Mouse (Mus musculus) hindbrain, embryonic 16.5 days (tissue): ENCODE measurements around the gene Reep6. TPM values are rescaled to one million over a fixed set of nuclear protein-coding genes. Genes with fewer than 3 reads are reported as not detected.
A peak's percentile ranks its signal among the peaks of the same experiment; 100 is the strongest.

Source experiments
- ATAC-seq: fragments of 200-750 bp; cut with Nextera tagmentation; 2 replicates; pipeline ENCODE4 v1.8.0; 2017; ENCODE audit warnings: moderate TSS enrichment, moderate library complexity
- H3K27ac ChIP-seq: fragments of 300-500 bp; sonication (generic); 2 replicates; pipeline ENCODE4 v1.5.1; 2014; ENCODE audit warnings: low read depth, mild to moderate bottlenecking, control low read depth, low read length, moderate library complexity
- H3K27me3 ChIP-seq: fragments of 300-500 bp; sonication (generic); replicated peaks from 2 replicates; pipeline ENCODE4 v1.6.1; 2014; ENCODE audit warnings: low read length; ENCODE audit not compliant: control insufficient read depth, insufficient read depth
- H3K36me3 ChIP-seq: fragments of 300-500 bp; sonication (generic); 2 replicates; pipeline ENCODE4 v1.6.1; 2014; ENCODE audit warnings: mild to moderate bottlenecking, low read length, moderate library complexity, mixed read lengths; ENCODE audit not compliant: control insufficient read depth, insufficient read depth
- H3K4me1 ChIP-seq: fragments of 300-500 bp; sonication (generic); 2 replicates; pipeline ENCODE4 v1.6.1; 2014; ENCODE audit warnings: low read depth, low read length; ENCODE audit not compliant: control insufficient read depth, insufficient read depth
- H3K4me2 ChIP-seq: fragments of 300-500 bp; sonication (generic); 2 replicates; pipeline ENCODE4 v1.6.1; 2014; ENCODE audit warnings: mild to moderate bottlenecking, low read length, control low read depth, moderate library complexity
- H3K4me3 ChIP-seq: fragments of 300-500 bp; sonication (generic); 2 replicates; pipeline ENCODE4 v1.5.1; 2014; ENCODE audit warnings: mild to moderate bottlenecking, low read length, control low read depth, moderate library complexity
- H3K9ac ChIP-seq: fragments of 300-500 bp; sonication (generic); 2 replicates; pipeline ENCODE4 v1.6.1; 2014; ENCODE audit warnings: low read depth, mild to moderate bottlenecking, control low read depth, low read length, moderate library complexity
- H3K9me3 ChIP-seq: fragments of 300-500 bp; sonication (generic); 2 replicates; pipeline ENCODE4 v1.6.1; 2014; ENCODE audit warnings: mild to moderate bottlenecking, low read length, moderate library complexity; ENCODE audit not compliant: control insufficient read depth
- WGBS: fragments of 180-500 bp; shearing (Covaris S2); extraction: QIAGEN DNeasy Blood & Tissue Kit; methylation state at CpG from one replicate; pipeline ENCODE4 v1.1.7; 2014; 5-methylcytosine and 5-hydroxymethylcytosine counted together
- microRNA-seq: library from miRNA; unstranded; fragments of <30 nt; microRNA quantifications from one replicate; pipeline ENCODE4, GENCODE M21; 2017
- polyA plus RNA-seq: library from polyadenylated mRNA; unstranded; fragments of >200 nt; fragmentation: Nextera tagmentation; extraction: Ambion mirVana; gene quantifications from 2 replicates; pipeline ENCODE4 v1.2.1, GENCODE M21; 2015

Reep6 gene
- polyA plus RNA-seq, 1 experiment from 2014 or later, result 7.5 TPM

DNA sequence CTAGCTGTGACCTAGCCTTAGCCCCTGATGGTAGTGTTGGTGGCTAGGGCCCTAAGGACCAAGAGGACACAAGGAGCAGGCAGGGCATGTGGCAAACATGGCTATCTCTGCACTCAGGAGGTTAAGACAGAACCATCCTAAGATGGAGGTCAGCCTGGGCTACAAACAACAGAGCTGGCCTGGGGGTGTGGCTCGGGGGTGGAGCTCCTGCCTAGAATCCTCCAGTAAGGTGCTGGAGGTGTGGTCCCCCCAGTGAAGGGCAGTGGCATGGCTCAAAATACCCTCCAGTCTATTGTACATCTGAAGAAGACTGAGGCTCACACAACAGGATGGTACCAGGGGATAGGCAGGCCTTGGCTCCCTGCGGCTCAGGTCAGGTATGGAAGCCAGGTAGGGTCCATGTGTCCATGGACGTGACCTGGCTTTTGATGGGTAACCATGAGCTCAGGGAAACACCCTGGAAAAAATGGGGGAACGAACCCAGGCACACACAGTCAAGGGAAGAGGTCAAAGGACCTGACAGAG lies 54.4 kb downstream of the Reep6 start:
- ATAC-seq, result no peak
- H3K36me3 ChIP-seq, result peaks cover 29% of the 10 kb centered on the region

DNA sequence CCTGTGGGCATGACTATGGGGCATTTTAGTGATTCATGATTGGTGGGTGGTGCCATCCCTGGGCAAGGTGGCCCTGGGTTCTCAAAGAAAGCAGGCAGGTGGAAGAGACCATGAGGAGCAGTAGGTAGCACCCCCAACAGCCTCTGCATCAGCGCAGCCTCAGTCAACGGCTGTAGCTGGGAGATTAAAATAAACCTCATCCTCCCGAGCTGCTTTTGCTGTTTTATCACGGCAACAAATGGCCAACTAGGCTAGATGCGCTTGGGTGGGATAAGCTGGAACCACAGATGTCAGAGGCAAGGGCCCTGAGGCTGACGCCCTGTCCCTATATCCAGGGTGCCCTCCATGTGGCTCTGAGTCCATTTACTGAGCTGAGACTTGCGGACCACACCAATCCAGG lies 55.0 kb downstream of the Reep6 start:
- Histone ChIP-seq H3K27ac (peak overlapping the region; percentile 95), H3K4me2 (peak overlapping the region; percentile 97), H3K36me3 (peaks cover 26% of the 10 kb centered on the region), H3K4me1 (peaks cover 36% of the 10 kb centered on the region), H3K9me3 (no peaks in the 10 kb centered on the region), H3K27me3 (no peaks in the 10 kb centered on the region), H3K9ac (peak overlapping the region; percentile 99), H3K4me3 (peak overlapping the region; percentile 93)
- WGBS, result 50% methylated on average over 7 of the region's 7 CpGs
- no peak for ATAC-seq

More for the DNA sequence above, 54.4 kb downstream of the Reep6 start:
- Histone ChIP-seq H3K4me3 (peak overlapping the region; percentile 93), H3K4me1 (peaks cover 36% of the 10 kb centered on the region), H3K27ac (peak overlapping the region; percentile 95; the same call in 1 of the 2 replicates), H3K9me3 (no peaks in the 10 kb centered on the region), H3K27me3 (no peaks in the 10 kb centered on the region), H3K9ac (peak overlapping the region; percentile 99), H3K4me2 (peak overlapping the region; percentile 97)
- 78% methylated on average over 4 of the region's 4 CpGs for WGBS

DNA sequence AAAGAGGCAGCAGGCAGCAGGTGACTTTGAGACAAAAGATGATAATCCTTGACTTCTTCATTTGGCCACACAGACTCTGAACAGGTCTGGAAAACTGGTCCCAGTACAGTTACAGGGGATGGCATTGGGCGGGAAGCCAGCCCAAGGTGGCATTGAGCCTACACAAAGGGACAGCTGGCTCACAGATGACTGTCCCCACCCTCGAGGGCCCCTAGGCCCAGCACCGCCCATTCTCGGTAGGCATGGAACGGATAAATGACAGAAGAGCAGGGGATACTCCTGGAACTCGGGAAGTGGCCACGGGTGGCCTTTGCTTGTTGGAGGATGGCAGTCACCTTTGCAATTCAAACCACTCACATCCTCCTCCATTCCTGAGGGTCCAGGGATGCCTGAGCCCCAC lies 55.6 kb downstream of the Reep6 start:
- H3K4me2 ChIP-seq, result peak overlapping the region; percentile 97
- 2% methylated on average over 7 of the region's 7 CpGs for WGBS
- H3K27me3 ChIP-seq, result no peaks in the 10 kb centered on the region
- H3K4me3 ChIP-seq, result peak overlapping the region; percentile 93
- no peaks in the 10 kb centered on the region for H3K9me3 ChIP-seq
- H3K4me1 ChIP-seq, result peaks cover 36% of the 10 kb centered on the region
- ATAC-seq, result peak; percentile 12; the same call in 1 of the 2 replicates
- peaks cover 23% of the 10 kb centered on the region for H3K36me3 ChIP-seq
- peak overlapping the region; percentile 99 for H3K9ac ChIP-seq
- H3K27ac ChIP-seq, result peak overlapping the region; percentile 95

Small RNA genes lying within 50 kb of the gene (microRNA-seq; reads per million reads assigned to microRNA genes)
- not detected for gene Gm22721

Other genes starting within 250 kb of the Reep6 start
- gene Sbno2, start 224.4 kb upstream of the Reep6 start, polyA plus RNA-seq, result 10.3 and 13.0 TPM in 2 replicates
- gene Stk11, start 214.2 kb upstream of the Reep6 start, polyA plus RNA-seq, result 17.7 and 18.3 TPM in 2 replicates
- gene Atp5d, start 191.3 kb upstream of the Reep6 start, polyA plus RNA-seq, result 554 and 581 TPM in 2 replicates
- gene Cbarp, start 189.1 kb upstream of the Reep6 start, polyA plus RNA-seq, result 98.8 and 130 TPM in 2 replicates
- 16.0 and 16.1 TPM in 2 replicates for gene Midn, start 181.7 kb upstream of the Reep6 start, polyA plus RNA-seq
- 288 and 311 TPM in 2 replicates for gene Cirbp, start 164.0 kb upstream of the Reep6 start, polyA plus RNA-seq
- gene 1600002K03Rik, start 157.0 kb upstream of the Reep6 start, polyA plus RNA-seq, result 9.4 and 10.1 TPM in 2 replicates
- gene Efna2, start 150.5 kb upstream of the Reep6 start, polyA plus RNA-seq, result 21.5 and 22.7 TPM in 2 replicates
- 38.0 and 38.7 TPM in 2 replicates for gene Mum1, start 103.5 kb upstream of the Reep6 start, polyA plus RNA-seq
- gene Ndufs7, start 80.8 kb upstream of the Reep6 start, polyA plus RNA-seq, result 349 and 361 TPM in 2 replicates
- gene Gamt, start 68.9 kb upstream of the Reep6 start, polyA plus RNA-seq, result 31.8 and 32.6 TPM in 2 replicates
- gene Dazap1, start 68.5 kb upstream of the Reep6 start, polyA plus RNA-seq, result 38.4 and 38.5 TPM in 2 replicates
- 491 and 527 TPM in 2 replicates for gene Rps15, start 37.5 kb upstream of the Reep6 start, polyA plus RNA-seq
- gene Apc2, start 34.0 kb upstream of the Reep6 start, polyA plus RNA-seq, result 139 and 149 TPM in 2 replicates
- 31.7 and 32.8 TPM in 2 replicates for gene 2310011J03Rik, start 9.4 kb upstream of the Reep6 start, polyA plus RNA-seq
- gene Pcsk4, start 455 bp upstream of the Reep6 start, polyA plus RNA-seq, result 8.1 and 8.5 TPM in 2 replicates
- gene Adamtsl5, start 18.5 kb downstream of the Reep6 start, polyA plus RNA-seq, result 1.1 and 1.8 TPM in 2 replicates
- gene Plk5, start 26.5 kb downstream of the Reep6 start, polyA plus RNA-seq, result 9.3 and 11.0 TPM in 2 replicates
- gene Mex3d, start 57.7 kb downstream of the Reep6 start, polyA plus RNA-seq, result 9.1 and 9.2 TPM in 2 replicates
- gene Mbd3, start 69.6 kb downstream of the Reep6 start, polyA plus RNA-seq, result 196 and 207 TPM in 2 replicates
- gene Uqcr11, start 76.9 kb downstream of the Reep6 start, polyA plus RNA-seq, result 704 and 759 TPM in 2 replicates
- gene Tcf3, start 103.7 kb downstream of the Reep6 start, polyA plus RNA-seq, result 32.5 and 45.3 TPM in 2 replicates
- gene Onecut3, start 164.9 kb downstream of the Reep6 start, polyA plus RNA-seq, result 1.2 and 1.3 TPM in 2 replicates
- gene Atp8b3, start 209.2 kb downstream of the Reep6 start, polyA plus RNA-seq, result 1.5 and 1.6 TPM in 2 replicates
- gene Rexo1, start 231.6 kb downstream of the Reep6 start, polyA plus RNA-seq, result 25.8 and 26.5 TPM in 2 replicates
- gene Klf16, start 247.4 kb downstream of the Reep6 start, polyA plus RNA-seq, result 5.1 and 5.8 TPM in 2 replicates